Mouse (Mus musculus) adrenal gland, postnatal 0 days (tissue): ENCODE measurements around the gene Zmat5. TPM values are rescaled to one million over a fixed set of nuclear protein-coding genes. Genes with fewer than 3 reads are reported as not detected.

ENCODE experiments used
- polyA plus RNA-seq: library from polyadenylated mRNA; unstranded; fragments of >200 nt; fragmentation: Nextera tagmentation; extraction: Ambion mirVana; gene quantifications from 2 replicates; pipeline ENCODE4 v1.2.1, GENCODE M21; 2015

The Zmat5 gene
- polyA plus RNA-seq, result 85.8 and 89.4 TPM in 2 replicates

DNA sequence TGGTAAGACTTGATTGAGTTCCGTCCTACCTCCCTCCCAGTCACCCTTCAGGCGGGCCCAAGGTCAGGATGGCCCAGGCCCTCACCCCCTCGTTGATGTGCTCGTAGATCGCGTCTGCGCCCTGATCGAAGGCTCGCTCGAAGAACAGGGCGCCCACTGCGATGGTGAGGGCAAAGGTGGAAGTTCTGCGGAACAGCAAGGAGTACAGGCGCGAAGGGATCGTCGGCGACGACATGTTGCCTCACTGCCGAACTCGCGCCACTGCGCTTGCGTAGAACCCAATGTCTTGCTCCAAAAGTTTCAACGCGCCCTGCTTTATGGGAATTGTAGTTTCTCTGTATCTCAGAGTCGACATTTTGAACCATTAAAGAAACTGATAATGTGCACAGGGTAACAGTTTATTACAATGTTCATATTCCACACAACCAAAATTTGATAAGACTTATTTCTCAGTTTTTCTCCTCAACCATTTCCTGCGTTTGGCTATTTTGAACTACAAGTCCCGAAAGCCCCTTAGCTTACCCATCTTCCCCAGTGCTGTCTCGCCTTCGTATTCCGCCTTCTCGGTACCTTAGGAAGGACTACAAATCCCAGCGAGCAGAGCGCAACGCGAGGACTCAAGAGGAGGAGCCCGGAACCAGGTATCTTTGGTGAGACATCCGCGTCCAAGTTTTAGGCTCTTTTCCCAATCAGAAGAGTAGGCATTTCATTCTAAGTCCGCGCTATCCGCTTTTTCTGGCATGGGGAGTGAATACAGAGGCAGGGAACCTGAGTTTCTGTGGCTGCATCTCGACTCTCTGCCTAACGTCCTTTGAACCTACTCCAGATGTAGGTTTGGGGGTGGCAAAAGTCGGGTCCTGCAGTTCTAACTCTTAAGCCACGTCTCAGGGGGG, at the start of gene Zmat5, which contains the start of gene Uqcr10:
Zmat5 (plus strand) TSS at position 607 of the 893 bp plus-strand sequence.
Uqcr10 (minus strand) TSS at position 271 of the 893 bp plus-strand sequence.

DNA sequence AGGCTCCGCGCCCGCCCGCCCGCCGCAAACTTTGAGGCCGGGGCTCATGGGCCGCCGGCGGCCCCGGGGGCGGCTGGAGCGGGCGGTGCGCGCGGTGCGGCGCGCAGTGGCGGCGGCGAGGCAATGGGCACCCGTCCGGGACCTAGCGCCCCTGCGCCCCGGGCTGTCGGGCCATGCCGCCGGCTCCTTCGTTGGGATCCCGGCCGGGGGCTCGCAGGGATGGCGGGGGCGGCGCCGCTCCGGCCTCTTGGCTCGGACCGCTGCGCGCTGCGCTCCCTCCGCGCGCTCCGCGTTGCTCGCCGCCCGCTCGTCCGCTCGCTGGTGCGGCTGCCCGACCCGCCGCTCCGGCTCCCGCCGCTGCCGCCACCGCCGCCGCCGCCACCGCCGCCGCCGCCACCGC, 42.3 kb downstream of the Zmat5 start, which contains the start of gene Cabp7:
Cabp7 (minus strand) TSS at position 46 of the 400 bp plus-strand sequence.

Other genes starting within 250 kb of the Zmat5 start
- gene Mtmr3, start 109.8 kb upstream of the Zmat5 start, polyA plus RNA-seq, result 16.5 and 21.0 TPM in 2 replicates
- gene Gm11032, start 84.6 kb upstream of the Zmat5 start, polyA plus RNA-seq, result not detected in 2 replicates
- gene Ascc2, start 66.9 kb upstream of the Zmat5 start, polyA plus RNA-seq, result 16.7 and 25.0 TPM in 2 replicates
- gene Uqcr10, start 336 bp upstream of the Zmat5 start, polyA plus RNA-seq, result 1,531 and 1,840 TPM in 2 replicates
- gene Cabp7, start 42.1 kb downstream of the Zmat5 start, polyA plus RNA-seq, result 0.24 and 0.32 TPM in 2 replicates
- 25.1 and 28.5 TPM in 2 replicates for gene Nf2, start 144.9 kb downstream of the Zmat5 start, polyA plus RNA-seq
- gene Nipsnap1, start 169.3 kb downstream of the Zmat5 start, polyA plus RNA-seq, result 36.6 and 43.3 TPM in 2 replicates
- 15.3 and 19.4 TPM in 2 replicates for gene Thoc5, start 190.6 kb downstream of the Zmat5 start, polyA plus RNA-seq
- 1.9 and 3.8 TPM in 2 replicates for gene Nefh, start 243.4 kb downstream of the Zmat5 start, polyA plus RNA-seq